Mouse (Mus musculus): ENCODE measurements at regions not wholly inside any gene's neighbourhood (a gene's known extent, or its start where the extent isn't known, plus 50 kb on each side); places are given as distances from the start of the nearest gene placed in this dataset.

- no peak for DNase-seq (ENCODE audit: low spot score)
Measured at GRCm38 (mm10) chr5:85706084-85706483, 359.3 kb downstream of the Cenpc1 start.

- DNase-seq (ENCODE audit: low spot score) = no peak
Measured at GRCm38 (mm10) chr5:85677872-85678271, 387.5 kb downstream of the Cenpc1 start.

GRCm38 (mm10) chr5:85671121-85671520 lies 394.3 kb downstream of the Cenpc1 start:
- DNase-seq (ENCODE audit: low spot score) = no peak

- no peak for DNase-seq (ENCODE audit: low spot score)
Measured at GRCm38 (mm10) chr5:85661487-85661886, 403.9 kb downstream of the Cenpc1 start.

- DNase-seq (ENCODE audit: low spot score) = no peak
Measured at GRCm38 (mm10) chr5:85621078-85621477, 444.3 kb downstream of the Cenpc1 start.

- DNase-seq (ENCODE audit: low spot score) = no peak
Measured at GRCm38 (mm10) chr5:85614783-85615182, 450.6 kb downstream of the Cenpc1 start.

GRCm38 (mm10) chr5:85612606-85613005 lies 452.8 kb downstream of the Cenpc1 start:
- no peak for DNase-seq (ENCODE audit: low spot score)

- DNase-seq (ENCODE audit: low spot score) = no peak
Measured at GRCm38 (mm10) chr5:85609104-85609503, 456.3 kb downstream of the Cenpc1 start.

GRCm38 (mm10) chr5:85598164-85598563 lies 467.2 kb downstream of the Cenpc1 start:
- no peak for DNase-seq (ENCODE audit: low spot score)

DNA sequence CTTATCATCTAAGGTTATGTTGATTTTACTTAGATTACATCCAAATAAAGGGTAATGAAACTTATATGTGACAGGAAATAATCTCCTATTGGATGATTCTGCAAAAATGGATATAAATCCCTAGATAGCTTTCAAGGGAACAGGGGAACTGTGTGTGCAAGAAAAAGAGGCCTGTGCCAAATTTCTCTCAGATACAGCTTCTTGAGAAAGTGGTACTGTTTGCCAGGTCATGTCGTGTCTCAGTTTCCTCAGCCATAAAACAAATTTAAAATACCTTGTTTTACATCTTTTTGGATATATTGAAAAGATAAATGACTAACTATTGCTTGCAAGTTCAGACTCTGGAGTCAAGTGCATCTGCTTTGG lies 470.3 kb downstream of the Cenpc1 start:
- no peak for DNase-seq (ENCODE audit: low spot score)

DNA sequence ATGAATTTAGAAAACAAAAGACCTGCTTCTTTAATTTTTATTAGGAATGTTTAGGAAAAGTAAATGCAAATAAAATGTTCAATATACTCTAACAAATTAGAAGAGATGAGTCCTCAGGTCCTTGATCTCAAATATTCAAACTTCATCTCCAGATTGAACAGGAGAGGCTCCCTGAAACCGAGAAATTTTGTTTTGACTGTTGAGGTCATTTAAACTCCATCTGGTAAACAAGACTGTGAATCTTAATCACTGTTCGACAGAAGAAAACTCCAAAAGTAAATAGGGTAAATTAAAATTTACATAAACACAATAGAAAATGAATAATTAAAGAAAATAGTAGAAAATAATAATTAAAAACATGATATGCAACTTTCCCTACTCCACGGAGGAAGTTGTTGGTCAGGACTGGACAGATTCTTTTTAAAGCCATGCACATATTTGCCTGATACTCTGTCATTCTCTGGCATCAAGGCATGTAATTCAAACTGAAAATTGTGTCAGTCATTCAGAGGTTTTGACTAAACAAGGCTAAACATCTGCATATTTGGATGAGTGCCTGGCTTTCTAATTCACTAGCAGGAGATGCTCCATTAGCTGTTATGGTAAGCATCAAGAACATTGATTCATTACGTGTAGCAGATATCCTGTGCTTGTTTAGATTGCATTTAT lies 470.8 kb downstream of the Cenpc1 start:
- no peak for DNase-seq (ENCODE audit: low spot score)

DNA sequence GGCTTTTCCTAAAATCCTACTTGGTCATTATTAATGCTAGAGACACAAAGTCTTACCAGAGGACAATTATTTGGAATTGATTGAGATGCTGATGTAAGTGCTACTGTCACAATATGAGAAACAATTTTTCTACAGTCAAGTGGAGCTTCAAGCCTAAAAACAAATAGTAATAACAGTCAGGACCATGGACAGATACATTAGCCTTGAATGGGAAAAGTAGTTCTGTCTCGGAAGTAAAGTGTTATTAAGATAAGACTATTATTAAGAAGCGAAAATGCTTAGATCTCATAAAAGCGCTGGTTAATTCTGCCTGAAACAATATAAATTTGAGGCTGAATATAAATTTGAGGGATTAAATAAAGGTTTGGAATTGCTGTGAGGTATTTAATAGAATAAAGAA lies 473.1 kb downstream of the Cenpc1 start:
- no peak for DNase-seq (ENCODE audit: low spot score)

- peak; percentile 13 for DNase-seq (ENCODE audit: low spot score)
Measured at GRCm38 (mm10) chr5:85586727-85587126, 478.7 kb downstream of the Cenpc1 start.

DNA sequence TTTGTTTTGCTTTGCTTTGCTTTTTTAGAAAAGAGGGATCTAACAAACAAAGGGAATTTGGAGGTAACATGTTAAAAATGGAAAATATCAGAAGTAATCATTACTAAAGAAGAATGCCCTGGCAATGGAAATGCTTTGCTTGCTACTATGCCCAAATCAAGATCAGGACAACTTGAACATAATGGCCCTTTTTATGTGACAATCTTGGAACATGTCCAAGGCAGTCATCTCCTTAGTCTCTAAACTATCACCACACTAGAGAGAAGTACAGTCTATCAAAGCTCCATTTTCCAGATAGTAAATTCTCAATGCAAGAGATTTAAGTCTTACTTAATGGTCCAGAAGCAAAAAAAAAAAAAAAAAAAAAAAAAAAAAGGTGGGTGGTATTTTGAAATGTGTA lies 492.9 kb downstream of the Cenpc1 start:
- no peak for DNase-seq (ENCODE audit: low spot score)

- no peak for DNase-seq (ENCODE audit: low spot score)
Measured at GRCm38 (mm10) chr5:85571967-85572366, 493.4 kb downstream of the Cenpc1 start.

- DNase-seq (ENCODE audit: low spot score) = no peak
Measured at GRCm38 (mm10) chr5:85571381-85571780, 494.0 kb downstream of the Cenpc1 start.

DNA sequence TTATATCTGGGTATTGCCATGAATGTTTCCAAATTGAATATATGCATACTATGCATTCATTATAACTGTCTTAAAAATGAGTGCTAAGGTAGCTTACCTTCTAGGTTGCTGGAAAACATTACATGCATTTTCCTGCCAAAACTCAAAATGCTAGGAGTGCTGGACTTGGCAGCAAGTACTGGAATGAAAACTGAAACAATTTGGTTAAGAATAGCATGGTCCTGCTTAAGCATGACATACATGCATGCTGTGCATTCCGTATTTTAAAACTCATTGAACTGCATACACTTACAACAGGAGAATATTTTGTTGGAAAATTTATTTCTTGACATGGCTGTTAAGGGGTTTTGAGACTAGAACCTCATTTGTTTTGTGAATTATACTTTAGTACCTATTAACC lies 529.1 kb downstream of the Cenpc1 start:
- no peak for DNase-seq (ENCODE audit: low spot score)

DNA sequence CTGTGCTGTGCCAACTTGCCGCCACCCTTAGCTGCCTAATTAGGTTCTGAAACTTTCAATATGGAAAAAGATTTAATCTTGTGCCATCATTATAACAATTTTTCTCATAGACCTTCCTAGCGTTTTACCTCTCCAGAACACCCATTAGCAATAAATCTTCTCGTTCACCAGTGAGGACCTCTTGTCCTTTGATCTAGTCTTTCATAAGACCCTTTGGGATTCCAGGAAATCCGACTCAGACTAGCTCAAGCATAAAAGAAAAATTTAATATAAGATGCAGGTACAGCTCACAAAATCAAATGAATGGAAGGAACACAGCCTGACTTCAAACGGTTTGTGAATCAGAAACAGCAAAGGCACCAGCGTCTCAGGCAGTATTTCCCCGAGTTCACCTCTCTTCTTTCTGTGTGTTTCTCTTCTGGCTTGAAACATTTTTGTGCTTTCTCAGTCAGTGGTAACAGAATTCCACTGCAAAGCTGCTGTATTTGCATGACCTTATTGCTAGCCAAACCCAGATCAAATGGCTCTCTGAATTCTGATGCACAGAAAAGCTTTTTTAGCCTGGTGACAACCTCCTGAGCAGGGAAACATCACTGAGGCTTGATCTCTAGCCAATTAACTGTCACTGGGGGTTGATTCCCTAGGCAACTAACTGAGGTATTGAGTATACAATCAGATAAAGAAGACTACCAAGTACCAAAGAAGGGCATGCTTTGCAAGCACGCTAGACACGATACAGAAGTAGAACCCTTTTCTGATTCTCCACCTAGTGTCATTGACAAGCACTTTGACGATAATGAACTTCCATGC lies 539.8 kb downstream of the Cenpc1 start:
- DNase-seq (ENCODE audit: low spot score) = no peak

- DNase-seq (ENCODE audit: low spot score) = no peak
Measured at GRCm38 (mm10) chr5:85505244-85505643, 560.1 kb downstream of the Cenpc1 start.

- no peak for DNase-seq (ENCODE audit: low spot score)
Measured at GRCm38 (mm10) chr5:85497261-85497660, 568.1 kb downstream of the Cenpc1 start.

DNA sequence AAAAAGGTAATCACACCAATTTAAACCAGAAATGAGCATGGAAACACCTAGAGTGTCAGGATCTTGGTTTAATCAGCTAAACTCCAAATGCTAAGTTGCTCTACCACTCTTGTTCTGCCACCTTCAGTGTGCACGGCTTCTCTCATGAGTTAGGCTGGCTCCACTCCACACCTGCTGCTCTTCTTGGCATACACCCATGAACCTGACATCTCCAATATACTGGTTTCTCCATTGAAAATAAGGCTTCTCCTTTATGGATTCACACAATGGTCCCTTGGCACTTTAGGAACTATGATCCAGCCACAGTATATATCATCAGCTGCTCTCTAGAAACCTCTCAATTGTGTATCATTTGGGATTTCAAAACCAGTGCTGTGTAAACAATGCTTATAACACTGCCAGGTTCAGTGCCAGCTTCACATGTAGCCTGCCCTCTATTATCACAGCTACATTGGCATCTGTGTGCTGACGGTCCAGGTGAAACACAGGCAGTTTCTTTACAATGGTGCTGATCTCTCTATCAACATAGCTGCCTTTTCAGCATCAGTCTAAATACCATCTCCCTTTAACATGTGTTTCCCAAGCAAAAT lies 579.6 kb downstream of the Cenpc1 start:
- DNase-seq (ENCODE audit: low spot score) = no peak

DNA sequence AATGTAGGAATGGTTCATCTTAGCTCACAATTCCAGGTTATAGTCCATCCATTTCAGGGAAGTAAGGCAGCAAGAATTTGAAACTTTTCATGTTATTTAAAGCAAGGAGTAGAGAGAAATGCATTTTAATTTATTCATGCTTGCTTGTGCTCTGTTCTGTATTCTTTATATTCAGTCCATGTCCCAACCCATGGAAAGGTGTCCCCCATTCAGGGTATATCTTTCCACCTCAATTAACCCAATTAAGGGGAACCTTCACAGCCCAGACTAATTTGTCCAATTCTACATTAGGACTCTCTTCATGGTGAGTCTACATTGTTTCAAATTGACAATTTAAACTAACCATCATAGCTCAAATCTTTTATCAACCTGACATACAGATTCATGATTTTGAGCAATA lies 580.2 kb downstream of the Cenpc1 start:
- DNase-seq (ENCODE audit: low spot score) = no peak

DNA sequence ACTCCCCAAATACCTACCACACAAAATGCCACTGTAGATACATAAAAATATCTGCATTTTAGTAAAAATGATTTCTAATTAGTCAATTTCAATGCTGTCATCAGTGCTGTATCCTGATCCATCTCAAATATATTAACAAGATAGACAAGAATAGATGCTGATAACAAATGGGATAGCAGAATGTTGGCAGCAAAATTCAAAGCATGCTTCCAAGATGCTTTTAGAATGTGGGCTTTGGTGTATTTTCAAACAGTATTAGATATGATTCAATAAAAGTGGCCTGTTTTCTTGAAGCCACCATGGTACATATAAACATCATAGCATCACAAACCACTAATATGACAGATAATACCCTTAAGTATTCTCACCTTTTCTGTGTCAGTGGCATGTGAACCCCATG lies 597.6 kb downstream of the Cenpc1 start:
- DNase-seq (ENCODE audit: low spot score) = no peak
